Mouse (Mus musculus): ENCODE measurements around the gene Rtkn.

GRCm38 (mm10) chr6:83161442-83161841 is 26.2 kb downstream of the Rtkn start:
- TF ChIP-seq CTCF (IDR thresholded peaks at IDR 0.05; ENCODE audit: low read depth) (no peak), EP300 (IDR thresholded peaks at IDR 0.05; ENCODE audit: low read depth) (no peak)

All from liver, embryonic 14.5 days (tissue).